Mouse (Mus musculus): ENCODE measurements around the gene Prkca. TPM values are rescaled to one million over a fixed set of nuclear protein-coding genes. Genes with fewer than 3 reads are reported as not detected.
A peak's percentile ranks its signal among the peaks of the same experiment; 100 is the strongest.

Gene Prkca
- polyA plus RNA-seq, 3 experiments from 2014 or later: 16.4 to 20.1 (median 16.8) TPM

DNA sequence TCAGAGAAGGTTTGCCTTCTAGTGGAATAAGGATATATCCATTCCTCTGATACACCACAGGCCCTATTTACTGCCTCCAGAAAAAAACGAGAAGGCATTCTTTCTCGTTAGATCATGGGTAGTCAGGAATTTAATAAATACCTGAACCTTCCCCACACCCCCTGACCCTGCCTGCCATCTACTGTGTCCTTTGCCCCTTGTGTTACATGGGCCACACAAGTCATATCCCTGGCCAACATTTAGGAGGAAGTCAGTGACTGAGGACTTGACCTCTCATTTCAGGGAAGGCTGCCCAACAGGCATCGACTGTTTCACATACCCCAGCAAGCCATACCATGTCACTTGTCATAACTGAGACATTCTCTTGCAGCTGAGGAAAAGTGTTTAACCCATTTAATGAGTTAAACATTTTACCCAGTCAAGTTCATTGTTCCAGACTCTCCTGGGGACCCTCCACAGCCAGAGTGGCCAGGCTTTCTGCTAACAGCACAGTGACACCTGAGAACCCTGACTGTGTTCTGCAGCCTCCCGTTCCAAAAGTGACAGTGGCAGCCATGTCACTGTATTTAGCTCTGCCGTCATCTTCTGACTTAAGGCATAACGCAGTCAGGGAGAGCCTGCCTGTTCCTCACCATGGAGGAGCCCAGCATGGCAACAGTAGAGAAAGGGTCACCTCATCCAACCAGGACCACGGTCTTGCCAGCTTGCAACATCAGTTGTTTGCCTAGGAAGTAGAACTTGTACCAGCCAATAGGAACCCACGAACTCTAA is 114.4 kb downstream of the Prkca start:
- ATAC-seq: no peak

DNA sequence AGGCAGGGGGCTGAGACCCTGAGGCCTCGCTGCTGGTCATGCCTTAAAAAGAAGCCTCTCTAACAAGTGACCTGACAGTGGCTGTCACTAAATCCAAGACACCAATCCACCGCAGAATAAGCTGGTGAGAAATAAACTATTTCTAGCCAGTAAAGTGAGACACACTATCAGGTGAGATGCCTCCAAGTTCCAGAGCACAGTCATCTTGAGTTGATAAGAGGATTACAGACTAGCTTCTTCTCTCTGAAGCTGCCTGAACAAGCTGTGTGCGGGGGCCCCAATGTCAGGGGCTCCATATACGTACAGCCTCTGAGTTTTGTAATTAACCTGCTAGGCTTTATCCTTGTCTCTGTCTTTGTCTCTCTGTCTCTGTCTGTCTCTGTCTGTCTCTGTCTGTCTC is 115.2 kb downstream of the Prkca start:
- ATAC-seq: no peak

DNA sequence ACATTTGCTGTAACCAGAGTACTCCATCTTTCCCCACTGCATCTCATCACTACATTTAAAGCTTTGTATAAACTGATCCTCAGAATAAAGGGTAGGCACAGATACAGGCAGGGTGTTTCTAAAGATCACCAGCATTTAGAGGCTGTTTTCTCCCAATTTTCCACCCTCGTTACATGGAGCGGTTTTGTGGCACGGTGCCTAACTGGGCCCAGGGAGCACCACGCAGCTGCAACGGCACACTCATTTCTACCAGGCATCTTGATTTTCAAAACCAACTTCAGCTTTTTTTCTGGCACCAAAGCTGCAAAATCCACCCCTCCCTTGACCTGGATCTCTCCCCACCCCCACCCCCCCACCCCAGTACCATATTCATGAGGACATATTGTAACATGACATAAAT is 117.5 kb downstream of the Prkca start:
- ATAC-seq: no peak

DNA sequence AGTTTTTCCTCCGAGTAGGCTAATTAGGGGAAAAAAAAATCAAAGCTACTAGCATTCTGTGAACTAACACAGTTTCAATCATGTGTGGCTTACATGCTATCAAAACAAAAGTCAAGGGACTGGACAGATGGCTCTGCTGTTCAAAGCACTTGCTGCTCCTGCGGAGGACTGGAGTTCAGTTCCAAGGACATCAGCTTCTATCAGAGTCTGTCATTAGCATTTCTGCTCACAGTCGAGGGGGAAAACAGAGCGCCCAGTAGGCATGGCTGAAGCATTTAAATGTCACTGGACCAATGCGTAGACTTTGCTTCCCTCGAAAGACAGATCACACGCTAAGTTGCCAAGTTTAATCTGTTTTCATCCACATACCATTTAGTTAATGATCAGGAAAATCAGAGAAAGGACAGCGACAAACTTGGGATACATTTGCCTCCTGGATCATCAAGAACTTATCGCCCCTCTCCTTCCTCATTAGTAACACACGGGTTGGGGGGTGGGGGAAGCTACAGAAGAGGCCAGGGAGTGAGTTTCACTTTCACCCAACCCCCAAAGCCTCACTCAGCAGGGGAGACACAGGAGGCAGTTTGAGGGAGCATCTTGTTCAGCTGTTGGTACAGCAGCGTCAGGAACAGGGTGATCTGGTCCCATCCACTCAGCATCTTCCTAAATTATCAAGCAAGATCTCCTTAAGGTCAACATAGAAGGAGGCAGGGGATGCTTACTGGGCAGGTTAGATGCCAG is 119.3 kb downstream of the Prkca start:
- peak; percentile 56 for ATAC-seq

DNA sequence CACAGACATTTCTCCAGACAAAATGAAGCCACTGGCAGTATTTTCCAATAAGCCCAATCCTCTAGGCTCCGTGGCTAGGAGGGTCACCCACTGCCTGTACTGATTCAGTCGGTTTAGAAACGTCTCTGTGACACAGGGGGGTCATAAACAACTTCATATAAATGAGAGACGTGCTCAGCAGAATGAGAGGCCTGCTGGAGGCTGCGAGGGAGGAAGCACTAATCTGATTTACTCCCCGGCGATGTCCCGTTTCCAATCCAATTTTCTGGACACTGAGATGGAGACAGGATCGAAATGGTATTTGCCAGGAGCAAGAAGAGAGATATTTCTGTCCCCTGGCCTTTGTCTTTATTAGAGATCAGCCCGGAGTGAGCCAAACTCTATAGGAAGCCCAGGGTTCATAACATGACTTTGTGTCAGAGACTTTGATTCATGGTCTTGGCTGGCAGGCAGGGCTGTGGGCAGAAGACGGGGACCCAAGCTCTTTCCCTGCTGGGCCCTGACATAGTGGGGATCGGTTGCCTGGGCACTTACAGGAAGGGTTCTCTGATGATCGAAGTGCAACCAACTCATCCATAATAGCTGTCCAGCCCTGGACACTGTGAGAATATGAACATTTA is 120.0 kb downstream of the Prkca start:
- ATAC-seq: no peak

DNA sequence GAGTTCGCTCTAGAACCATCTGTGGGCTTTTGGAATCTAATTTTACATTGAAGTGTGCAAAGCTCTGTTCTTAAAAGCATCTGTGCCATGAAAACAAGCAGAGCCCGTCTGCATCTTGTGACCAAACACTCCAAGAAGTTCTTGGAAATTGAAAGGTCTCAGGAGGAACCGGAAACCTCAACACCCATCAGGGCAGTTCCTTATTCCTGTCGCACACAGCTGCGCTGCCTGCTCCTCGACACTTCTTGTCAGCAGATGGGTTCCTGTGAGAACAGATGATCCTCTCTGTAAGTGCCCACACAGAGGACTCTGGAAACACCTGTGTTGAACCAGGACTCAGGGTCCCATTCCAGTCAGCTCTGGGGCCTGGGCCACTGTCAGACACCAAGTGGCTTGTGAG is 120.6 kb downstream of the Prkca start:
- ATAC-seq: peak; percentile 48

DNA sequence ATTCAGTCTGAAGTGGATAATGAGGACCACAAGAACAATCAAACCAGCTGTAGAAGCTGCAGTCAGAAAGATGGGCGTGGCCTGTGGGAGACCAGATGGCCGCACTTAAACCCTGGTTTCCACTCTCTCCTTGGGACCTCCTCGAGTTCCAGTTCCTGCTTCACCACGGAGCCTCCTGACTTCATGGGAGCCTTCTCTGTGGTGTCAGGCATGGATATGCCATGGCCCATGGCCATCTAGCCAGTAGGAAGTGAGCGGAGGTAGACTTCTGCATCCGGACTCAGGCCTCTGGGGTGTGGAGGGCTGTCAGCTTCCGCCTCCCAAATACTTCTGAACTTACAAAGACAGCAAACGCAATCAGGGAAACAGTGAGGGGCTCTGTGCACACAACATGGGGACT is 121.1 kb downstream of the Prkca start:
- peak; percentile 64 for ATAC-seq

DNA sequence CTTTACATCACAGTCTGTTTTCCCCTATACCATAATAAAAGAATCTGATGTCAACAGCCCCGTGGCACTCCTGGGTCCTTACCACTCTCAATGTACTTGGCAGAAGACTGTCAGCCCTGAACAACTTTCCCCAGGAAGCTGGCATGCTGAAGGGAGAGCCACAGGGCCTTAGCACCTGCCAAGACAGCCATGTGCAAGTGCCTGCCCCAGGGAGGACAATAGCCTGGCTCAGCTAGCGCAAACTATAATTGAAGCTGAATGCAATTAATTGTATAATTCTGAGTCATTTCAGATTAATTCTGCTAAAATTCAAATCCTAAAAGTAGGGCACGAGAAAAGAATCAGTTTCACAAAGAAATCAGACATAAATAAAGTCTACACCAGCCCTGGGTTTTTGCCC is 121.7 kb downstream of the Prkca start:
- no peak for ATAC-seq

DNA sequence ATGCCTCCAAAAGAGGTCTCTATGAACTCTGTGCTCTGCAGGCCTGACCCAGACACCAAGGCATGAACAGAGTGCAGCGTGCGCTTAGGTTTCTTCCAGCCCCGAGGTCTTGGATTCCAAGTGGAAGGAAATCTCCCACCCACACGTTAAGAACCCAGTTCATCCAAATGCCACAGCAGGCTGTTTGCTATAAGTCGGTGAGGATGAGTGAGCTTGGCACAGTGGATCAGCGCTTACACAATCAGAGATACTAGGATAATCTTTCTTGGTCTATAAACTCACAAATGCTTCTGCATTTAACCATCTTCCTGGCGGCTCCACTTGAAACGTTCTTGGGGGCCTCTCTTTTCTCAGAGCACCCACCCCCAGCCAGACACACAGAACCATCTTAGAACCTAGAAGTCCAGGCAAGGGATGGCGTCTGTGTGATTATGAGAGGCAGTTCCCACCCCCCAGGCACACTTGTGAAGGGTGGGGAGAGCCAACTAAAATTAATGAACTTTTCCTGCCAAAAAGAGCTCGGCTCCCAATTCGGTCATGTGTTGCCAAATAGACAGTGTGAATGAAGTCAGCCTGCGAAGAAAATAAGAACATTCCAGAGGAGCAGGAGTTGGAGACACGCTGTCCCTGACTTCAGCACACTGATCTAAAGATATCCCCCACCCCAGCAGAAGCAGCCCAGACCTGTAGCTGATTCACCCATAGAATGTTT is 122.4 kb downstream of the Prkca start:
- ATAC-seq: no peak

DNA sequence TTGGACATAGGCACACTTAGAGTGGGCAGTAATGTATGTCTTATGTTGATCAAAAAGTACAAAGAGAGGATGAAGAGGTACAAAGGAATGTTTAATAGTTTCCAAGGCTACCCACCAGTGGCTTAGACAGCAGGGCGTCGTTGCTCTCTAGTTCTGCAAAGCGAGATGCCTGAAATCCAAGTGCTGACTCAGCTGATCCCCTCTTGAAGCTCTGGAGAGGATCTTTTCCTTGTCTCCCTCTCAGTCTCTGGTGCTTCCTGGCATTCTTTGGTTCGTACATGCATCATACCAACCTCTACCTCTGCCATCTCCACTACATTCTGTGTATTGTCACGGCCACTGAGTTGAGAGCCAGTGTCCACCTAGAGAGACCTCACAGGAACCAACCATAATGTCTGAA is 123.1 kb downstream of the Prkca start:
- ATAC-seq: no peak

DNA sequence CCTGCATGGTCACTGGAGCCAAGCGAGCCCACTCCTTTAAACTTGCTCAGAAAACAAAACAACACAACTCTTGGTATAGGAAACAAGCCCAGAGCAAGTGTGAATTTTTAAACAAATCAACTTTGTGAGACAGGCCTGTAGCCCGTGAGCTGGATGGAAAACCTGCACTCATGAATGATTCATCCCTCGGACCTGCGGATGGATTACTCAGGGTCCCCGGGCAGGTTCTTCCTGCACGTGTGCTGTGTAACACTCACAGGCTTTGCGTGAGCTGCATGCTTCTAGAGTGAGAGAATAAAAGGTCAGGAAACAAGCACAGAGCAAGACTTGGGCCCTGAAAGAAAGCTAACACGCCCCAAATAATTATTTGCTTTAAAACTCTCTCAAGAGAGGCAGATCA is 126.7 kb downstream of the Prkca start:
- no peak for ATAC-seq

DNA sequence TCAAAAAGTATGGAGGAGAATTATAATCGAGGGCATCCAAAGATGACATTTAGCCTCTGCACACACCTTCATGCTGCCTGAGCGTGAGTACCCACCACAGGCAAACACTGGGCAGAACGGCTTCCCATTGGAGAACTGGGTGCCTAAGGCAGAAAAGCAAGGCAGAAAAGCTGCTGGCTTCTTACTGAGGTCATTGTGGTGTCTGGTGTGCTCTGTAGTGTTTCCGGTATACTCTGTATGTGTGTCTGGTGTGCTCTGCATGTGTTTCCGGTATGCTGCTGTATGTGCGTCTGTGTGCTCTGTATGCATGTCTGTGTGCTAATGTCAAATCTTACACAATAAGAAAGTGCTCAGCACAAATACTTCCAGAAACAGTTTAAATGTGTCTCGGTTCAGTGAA is 127.7 kb downstream of the Prkca start:
- ATAC-seq: peak; percentile 90

DNA sequence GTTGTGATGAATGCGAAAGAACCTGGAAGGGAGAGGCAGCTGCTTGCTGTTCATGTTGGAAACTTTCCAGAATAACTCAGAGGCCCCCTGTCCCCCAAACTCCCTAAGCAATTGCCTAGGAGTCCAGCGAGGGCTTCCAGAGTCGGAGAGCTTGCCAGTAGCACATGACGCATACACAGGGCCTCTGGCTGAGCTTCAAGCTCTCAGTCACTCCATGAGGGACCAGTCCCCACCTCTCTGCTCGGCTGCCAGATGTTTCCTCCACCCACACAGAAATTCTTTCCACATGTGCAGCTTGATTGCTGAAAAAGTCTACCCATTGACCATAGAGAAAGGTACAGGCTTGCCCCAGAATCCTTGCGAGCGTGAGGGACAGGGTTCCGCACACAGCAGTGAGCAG is 128.3 kb downstream of the Prkca start:
- ATAC-seq: peak; percentile 28

DNA sequence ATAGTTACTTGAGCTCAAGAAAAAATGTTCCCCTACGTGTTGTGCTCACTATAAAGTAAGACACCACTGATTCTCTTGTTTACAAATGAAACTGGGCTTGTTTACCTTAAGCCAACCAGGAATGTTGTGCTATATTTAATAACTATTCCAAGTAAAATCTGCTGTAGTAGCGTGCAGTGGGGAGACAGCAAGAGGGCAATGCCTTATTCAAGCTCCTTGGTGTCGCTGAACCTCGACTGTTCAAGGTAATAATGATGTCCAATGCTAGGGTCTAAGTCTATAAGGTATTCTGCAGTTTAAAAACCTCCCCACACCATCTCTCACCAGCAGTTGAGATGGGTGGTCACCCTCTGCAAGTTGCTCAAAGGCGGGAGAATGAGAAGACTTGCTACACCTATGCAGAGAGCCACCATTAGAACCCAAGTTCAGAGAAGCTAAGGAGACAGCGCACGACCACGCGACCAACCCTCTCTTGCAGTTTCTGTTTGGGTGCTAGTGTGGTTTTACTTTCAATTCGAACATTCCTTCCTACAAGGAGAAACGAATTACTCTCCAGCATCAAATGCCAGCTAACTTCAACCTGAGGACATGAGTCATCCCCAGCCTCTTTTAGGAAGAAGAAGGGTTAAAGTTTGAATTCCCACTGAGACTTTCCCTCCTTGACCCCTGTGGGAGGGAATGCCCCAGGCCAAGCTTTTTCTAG is 129.1 kb downstream of the Prkca start:
- ATAC-seq: peak; percentile 49

DNA sequence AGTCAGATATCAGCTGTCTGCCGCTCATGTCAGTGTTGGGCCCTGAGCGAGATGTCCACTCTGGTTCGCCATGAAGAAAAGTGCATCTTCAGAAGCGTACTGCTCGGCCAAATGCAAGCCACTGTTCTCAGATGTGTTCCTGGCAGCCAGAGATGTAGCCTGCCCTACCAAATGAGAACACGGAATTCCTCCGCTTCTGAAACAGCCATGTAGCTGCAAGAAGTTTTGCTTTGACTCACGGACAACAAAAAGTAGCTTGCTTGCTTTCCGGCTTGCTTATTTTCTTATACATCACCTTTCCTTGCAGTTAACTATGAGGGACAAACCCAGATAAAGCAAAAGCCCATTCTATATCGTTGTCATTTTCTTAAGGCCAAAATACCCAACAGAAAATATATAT is 129.9 kb downstream of the Prkca start:
- ATAC-seq: no peak

DNA sequence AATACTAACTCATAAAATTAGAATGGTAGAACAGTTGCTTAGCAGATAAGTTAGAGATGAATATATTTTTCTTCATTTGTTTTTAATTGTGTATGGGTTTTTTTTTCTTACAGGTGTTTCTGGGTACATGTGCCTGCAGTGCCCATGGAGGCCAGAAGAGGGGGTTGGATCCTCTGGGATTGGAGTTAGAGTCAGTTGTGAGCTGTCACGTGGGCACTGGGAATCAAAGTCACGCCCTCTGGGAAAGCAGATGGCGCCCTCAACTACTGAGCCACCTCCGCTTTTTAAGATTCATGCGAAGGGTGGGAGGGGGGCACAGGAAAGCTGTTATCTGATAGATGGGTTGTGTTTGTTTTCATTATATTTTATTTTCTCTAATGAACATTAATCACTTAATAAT is 131.1 kb downstream of the Prkca start:
- no peak for ATAC-seq

DNA sequence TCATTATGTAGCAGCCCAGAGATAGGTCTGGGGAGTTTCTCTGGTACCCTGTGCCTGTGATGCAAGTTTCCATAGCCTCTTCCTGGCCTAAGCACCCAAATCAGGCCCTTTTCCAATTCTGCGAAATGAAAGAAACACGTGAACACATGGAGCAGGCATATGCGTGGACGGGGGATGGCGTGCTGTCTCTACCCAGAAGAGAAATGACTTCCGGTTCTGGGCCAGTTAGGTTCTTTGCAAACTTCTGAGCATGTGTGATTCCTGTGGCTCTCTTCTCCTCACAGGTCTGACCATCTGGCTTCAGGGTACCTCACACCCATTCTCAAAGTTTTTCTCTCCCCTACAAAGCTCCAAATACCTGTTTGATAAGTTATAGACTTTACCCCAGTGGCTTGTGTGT is 131.7 kb downstream of the Prkca start:
- no peak for ATAC-seq

DNA sequence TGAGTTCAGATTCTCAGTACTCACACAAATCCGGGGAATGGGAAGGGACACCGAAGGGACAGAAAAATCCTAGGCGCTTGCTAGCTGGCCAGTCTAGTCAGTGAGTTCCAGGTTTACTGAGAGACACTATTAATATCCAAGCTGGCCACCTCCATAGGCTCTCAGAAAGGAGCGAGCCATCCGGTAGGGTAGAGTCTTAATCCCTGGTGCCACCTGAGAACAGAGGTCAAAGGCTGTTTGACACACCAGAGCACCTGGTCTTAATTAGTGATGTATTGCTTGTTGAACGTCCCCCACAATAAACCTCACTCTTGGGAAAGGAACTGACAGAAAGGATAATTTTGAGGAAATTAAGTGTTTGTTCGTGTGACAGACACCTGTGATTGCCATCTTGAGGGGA is 133.0 kb downstream of the Prkca start:
- no peak for ATAC-seq

DNA sequence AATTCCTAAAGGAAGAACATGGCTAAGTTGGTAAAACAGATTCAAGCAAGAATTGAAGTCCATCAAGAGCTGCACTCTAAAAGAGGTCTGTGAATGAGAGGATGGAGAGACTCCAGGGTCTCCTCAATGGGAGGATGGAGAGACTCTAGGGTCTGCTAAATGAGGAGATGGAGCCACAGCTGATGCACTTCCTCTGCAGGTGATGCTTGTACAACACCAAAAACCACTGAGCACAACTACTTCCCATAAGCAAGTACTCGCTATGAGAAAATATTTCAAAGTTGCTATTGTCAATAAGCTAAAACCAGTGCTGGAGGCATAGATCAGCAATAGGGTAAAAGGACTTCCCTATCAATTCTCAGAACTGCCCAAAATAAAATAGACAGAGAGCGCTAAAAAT is 137.1 kb downstream of the Prkca start:
- peak; percentile 32 for ATAC-seq

DNA sequence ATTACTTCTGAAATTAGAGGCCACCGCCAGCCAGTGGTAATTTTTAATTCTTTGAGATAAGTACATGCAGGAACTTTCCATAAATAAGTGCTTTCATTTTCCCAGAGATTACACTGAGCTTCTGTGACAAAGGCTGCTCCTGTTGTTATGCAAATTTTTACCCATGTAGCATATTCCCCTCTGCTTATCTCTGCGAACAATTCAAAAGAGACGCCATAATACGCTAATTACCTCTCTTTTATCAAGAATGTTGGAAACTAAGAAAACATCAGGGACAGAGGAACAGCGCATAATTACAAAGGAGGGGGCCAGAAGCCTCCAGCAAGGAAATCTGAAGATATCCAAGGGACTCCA is 138.9 kb downstream of the Prkca start:
- ATAC-seq: peak; percentile 18

DNA sequence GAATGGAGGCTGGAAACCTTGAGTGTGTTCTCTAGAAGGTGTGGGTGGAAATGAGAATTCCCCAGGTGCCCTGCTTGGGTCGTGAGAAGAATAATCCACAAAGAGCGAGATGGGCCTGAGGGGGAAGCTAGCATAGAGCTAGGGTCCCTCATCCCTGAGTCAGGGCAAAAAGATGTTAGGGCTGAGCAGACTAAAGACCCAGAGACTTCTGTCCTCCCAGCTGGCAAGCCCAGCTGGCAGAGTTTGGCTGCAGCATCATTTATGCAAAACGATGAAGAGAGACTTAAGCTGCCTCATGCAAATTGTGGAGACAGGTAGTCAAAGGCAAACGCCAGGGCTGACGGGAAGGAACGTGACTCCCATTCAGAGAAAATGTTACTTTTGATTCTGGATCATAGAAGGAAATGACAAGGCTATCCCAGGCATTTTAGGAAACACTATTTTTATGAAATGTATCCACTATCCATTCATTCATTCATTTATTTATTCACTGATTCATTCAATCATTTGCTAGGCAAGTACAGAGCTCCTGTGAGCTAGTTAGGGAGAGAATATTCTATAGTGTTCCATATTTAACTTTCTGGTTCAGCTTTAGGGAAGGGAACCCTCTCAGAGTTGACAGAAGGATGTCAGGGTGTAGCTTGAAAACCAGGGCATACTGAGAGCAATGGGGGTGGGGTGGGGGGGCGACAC is 139.4 kb downstream of the Prkca start:
- peak; percentile 39 for ATAC-seq

DNA sequence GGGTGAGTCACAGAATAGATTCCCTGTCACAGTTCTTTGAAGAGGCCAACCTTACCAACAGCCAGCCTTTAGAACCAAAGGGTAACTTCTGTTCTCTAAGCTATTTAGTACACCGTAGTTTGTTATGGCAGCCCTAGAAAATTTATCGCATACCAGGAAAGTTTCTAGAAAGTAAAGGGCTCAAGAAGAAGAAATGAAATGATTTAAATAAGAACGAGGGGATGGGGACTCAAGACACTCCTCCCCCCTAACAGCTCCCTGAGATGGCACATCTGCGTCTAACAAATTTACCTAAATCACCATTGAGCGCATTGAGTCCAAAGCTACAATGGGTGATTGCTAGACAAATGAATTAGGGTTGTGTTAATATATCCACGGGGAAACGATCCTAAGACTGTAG is 140.9 kb downstream of the Prkca start:
- ATAC-seq: no peak

Measured in inflammation-experienced regulatory T-cells, adult 6 months (primary cell).